In genomic region chr6:70773769-70774168, GRCm38 (mm10) we compare ENCODE assay signal across 16 mouse cellular contexts. TPM values are rescaled to one million over a fixed set of nuclear protein-coding genes. Genes with fewer than 3 reads are reported as not detected.
DNase-seq lines count a peak whose midpoint lies in the region; ATAC-seq and TF ChIP-seq lines count a peak whose summit lies in the region.
"Had no signal": no experiment of that assay in that cellular context is flagged by ENCODE, and none has a peak within 500 bp of the region (broad histone marks: within the 10 kb centered on the region; RNA-seq: fewer than 3 reads in every experiment).

No protein-coding gene starts in this region.

- H3K36me3 ChIP-seq in kidney, adult 2 months (ENCODE audit: control insufficient read depth, insufficient read depth, low read length): peaks cover 2% of the 10 kb centered on the region; the same call in 1 of the 2 replicates
- H3K36me3 ChIP-seq in kidney, embryonic 15.5 days: peaks cover 64% of the 10 kb centered on the region
- peaks cover 30% of the 10 kb centered on the region for H3K36me3 ChIP-seq in hindbrain, postnatal 0 days (ENCODE audit: insufficient read depth, low read length)

- H3K9me3 ChIP-seq in kidney, embryonic 15.5 days (replicated peaks): no peaks in the 10 kb centered on the region
- no peaks in the 10 kb centered on the region for H3K9me3 ChIP-seq in hindbrain, postnatal 0 days (ENCODE audit: low read length)
- H3K9me3 ChIP-seq: heart, embryonic 12.5 days had no signal

- H3K9ac ChIP-seq in kidney, embryonic 15.5 days: no peak overlapping the region
- no peak overlapping the region for H3K9ac ChIP-seq in hindbrain, postnatal 0 days (replicated peaks; ENCODE audit: low read length)
- H3K9ac ChIP-seq: heart, embryonic 12.5 days; liver, embryonic 14.5 days had no signal

- WGBS in kidney, adult 2 months: 45% methylated on average over 5 of the region's 5 CpGs
- WGBS in kidney, embryonic 15.5 days: 75% methylated on average over 5 of the region's 5 CpGs
- WGBS in hindbrain, postnatal 0 days: 80% methylated on average over 5 of the region's 5 CpGs

- no peak for ATAC-seq in kidney, embryonic 15.5 days (replicated peaks; ENCODE audit: low FRiP score)
- ATAC-seq in hindbrain, postnatal 0 days: no peak
- ATAC-seq in megakaryocyte progenitor cell, adult 5-6 weeks (replicated peaks; ENCODE audit: poor library complexity): peak; percentile 19; the same call in 1 of the 2 replicates

- peak overlapping the region; percentile 59; the same call in 1 of the 2 replicates for H3K27ac ChIP-seq in kidney, adult 2 months (ENCODE audit: insufficient read depth, low read depth, low read length)
- H3K27ac ChIP-seq in kidney, embryonic 15.5 days: no peak overlapping the region
- H3K27ac ChIP-seq in hindbrain, postnatal 0 days: 0 out of 2 replicates have a peak overlapping the region, but pooled peaks have one; percentile 11
- H3K27ac ChIP-seq: liver, embryonic 14.5 days had no signal

- no peak for TF ChIP-seq POLR2A in kidney, adult 2 months (IDR thresholded peaks at IDR 0.05; ENCODE audit: low read depth, low read length)

- no peak overlapping the region for H3K4me2 ChIP-seq in kidney, embryonic 15.5 days
- no peak overlapping the region for H3K4me2 ChIP-seq in hindbrain, postnatal 0 days (ENCODE audit: low read depth, low read length)
- H3K4me2 ChIP-seq: heart, embryonic 12.5 days had no signal

- peaks cover 4% of the 10 kb centered on the region; the same call in 1 of the 2 replicates for H3K4me1 ChIP-seq in kidney, adult 2 months (ENCODE audit: control insufficient read depth, insufficient read depth, low read length)
- H3K4me1 ChIP-seq in kidney, embryonic 15.5 days: no peaks in the 10 kb centered on the region
- no peaks in the 10 kb centered on the region for H3K4me1 ChIP-seq in hindbrain, postnatal 0 days (ENCODE audit: insufficient read depth, low read length)

- no peak overlapping the region for H3K4me3 ChIP-seq in kidney, adult 2 months (ENCODE audit: insufficient read depth, low read depth, low read length)
- no peak overlapping the region for H3K4me3 ChIP-seq in kidney, embryonic 15.5 days (replicated peaks)
- no peak overlapping the region for H3K4me3 ChIP-seq in hindbrain, postnatal 0 days (ENCODE audit: low read length)
- H3K4me3 ChIP-seq: heart, embryonic 12.5 days had no signal

- no peak for TF ChIP-seq CTCF in kidney, adult 2 months (conservative IDR thresholded peaks at IDR 0.05; ENCODE audit: insufficient read depth, insufficient read length, low read depth, low read length)
- no peak for TF ChIP-seq CTCF in hindbrain, postnatal 0 days (IDR thresholded peaks at IDR 0.05; ENCODE audit: low read depth)

- DNase-seq in kidney, adult 2 months: peak; percentile 87
- peak; percentile 32 for DNase-seq in R1 (ENCODE audit: low read depth, low spot score)
- DNase-seq in hindbrain, postnatal 0 days (ENCODE audit: low spot score): no peak
- no peak for DNase-seq in natural killer cell, adult 2 months (ENCODE audit: low spot score in 2 of 2)
- no peak for DNase-seq in lung, postnatal 14 days
- DNase-seq: cerebellum, adult 9-11 months; gastrocnemius, postnatal 25 days; heart, postnatal 4 days; lung, postnatal 10 days; midbrain, embryonic 14.5 days; right cerebral cortex, adult 18-20 months; thymus, postnatal 4 days had no signal

- no peaks in the 10 kb centered on the region for H3K27me3 ChIP-seq in kidney, adult 2 months (replicated peaks; ENCODE audit: control insufficient read depth, insufficient read depth, low read length)
- H3K27me3 ChIP-seq in kidney, embryonic 15.5 days: no peaks in the 10 kb centered on the region
- no peaks in the 10 kb centered on the region for H3K27me3 ChIP-seq in hindbrain, postnatal 0 days (ENCODE audit: insufficient read depth, low read length)
- H3K27me3 ChIP-seq: heart, embryonic 12.5 days had no signal

RNA-seq across cellular contexts. Expression of gene Rpia, which starts 18.3 kb away (rescaled TPM):
- polyA plus RNA-seq in kidney, adult 2 months (2012; rRNA removed): 10.2 and 15.0 TPM in 2 replicates
- polyA plus RNA-seq in kidney, embryonic 15.5 days (2015; fragmentation: Nextera tagmentation; extraction: Ambion mirVana): 3.1 and 3.4 TPM in 2 replicates
- 7.1 and 9.0 TPM in 2 replicates for total RNA-seq in hindbrain, postnatal 0 days (2014; rRNA removed)
- polyA plus RNA-seq in hindbrain, postnatal 0 days (2015; fragmentation: Nextera tagmentation; extraction: Ambion mirVana): 1.7 and 2.2 TPM in 2 replicates
- total RNA-seq in megakaryocyte progenitor cell, adult 5-6 weeks (2015): 105 and 110 TPM in 2 replicates
- 209 and 250 TPM in 2 replicates for total RNA-seq in megakaryocyte progenitor cell, adult 5-6 weeks (2017)

Comparison
In these comparisons a context has a peak if more than half of its experiments do, and no peak if none do; other contexts are left out.
1. DNase-seq: peak in kidney, adult 2 months (single experiment) and R1 (single experiment); none in hindbrain, postnatal 0 days (single experiment), natural killer cell, adult 2 months (0 of 2) and lung, postnatal 14 days (single experiment).